Mouse (Mus musculus) forebrain, embryonic 13.5 days (tissue): ENCODE measurements around the gene Wdr34. TPM values are rescaled to one million over a fixed set of nuclear protein-coding genes. Genes with fewer than 3 reads are reported as not detected.
"Not testable (repeated sequence)": the region's sequence is repeated elsewhere in the genome, so short reads cannot be mapped to it uniquely, and the experiment has no call there.

Source experiments
- ATAC-seq: fragments of 200-750 bp; cut with Nextera tagmentation; 2 replicates; pipeline ENCODE4 v1.8.0; 2017
- H3K27ac ChIP-seq: fragments of 300-500 bp; sonication (generic); 2 replicates; pipeline ENCODE4 v1.5.1; 2015; ENCODE audit warnings: inconsistent platforms, mild to moderate bottlenecking, moderate library complexity
- H3K27me3 ChIP-seq: fragments of 300-500 bp; sonication (generic); 2 replicates; pipeline ENCODE4 v1.6.1; 2015; ENCODE audit warnings: mild to moderate bottlenecking, inconsistent platforms
- H3K36me3 ChIP-seq: fragments of 300-500 bp; sonication (generic); 2 replicates; pipeline ENCODE4 v1.6.1; 2015; ENCODE audit warnings: mild to moderate bottlenecking, inconsistent platforms; ENCODE audit not compliant: poor library complexity, severe bottlenecking
- H3K4me1 ChIP-seq: fragments of 300-500 bp; sonication (generic); 2 replicates; pipeline ENCODE4 v1.6.1; 2015; ENCODE audit warnings: inconsistent platforms
- H3K4me2 ChIP-seq: fragments of 300-500 bp; sonication (generic); 2 replicates; pipeline ENCODE4 v1.6.1; 2015; ENCODE audit warnings: inconsistent platforms, mild to moderate bottlenecking, moderate library complexity
- H3K4me3 ChIP-seq: fragments of 300-500 bp; sonication (generic); 2 replicates; pipeline ENCODE4 v1.5.1; 2015; ENCODE audit warnings: mild to moderate bottlenecking, inconsistent platforms
- H3K9ac ChIP-seq: fragments of 300-500 bp; sonication (generic); 2 replicates; pipeline ENCODE4 v1.6.1; 2015; ENCODE audit warnings: mild to moderate bottlenecking, inconsistent platforms
- H3K9me3 ChIP-seq: fragments of 300-500 bp; sonication (generic); replicated peaks from 2 replicates; pipeline ENCODE4 v1.6.1; 2016; ENCODE audit warnings: inconsistent platforms
- WGBS: fragments of 180-500 bp; shearing (Covaris S2); methylation state at CpG from one replicate; pipeline ENCODE4 v1.1.7; 2015; 5-methylcytosine and 5-hydroxymethylcytosine counted together
- polyA plus RNA-seq: library from polyadenylated mRNA; unstranded; fragments of >200 nt; fragmentation: Nextera tagmentation; extraction: Ambion mirVana; gene quantifications from 2 replicates; pipeline ENCODE4 v1.2.1, GENCODE M21; 2015

Wdr34 gene
- polyA plus RNA-seq, 1 experiment from 2014 or later = 50.8 TPM

DNA sequence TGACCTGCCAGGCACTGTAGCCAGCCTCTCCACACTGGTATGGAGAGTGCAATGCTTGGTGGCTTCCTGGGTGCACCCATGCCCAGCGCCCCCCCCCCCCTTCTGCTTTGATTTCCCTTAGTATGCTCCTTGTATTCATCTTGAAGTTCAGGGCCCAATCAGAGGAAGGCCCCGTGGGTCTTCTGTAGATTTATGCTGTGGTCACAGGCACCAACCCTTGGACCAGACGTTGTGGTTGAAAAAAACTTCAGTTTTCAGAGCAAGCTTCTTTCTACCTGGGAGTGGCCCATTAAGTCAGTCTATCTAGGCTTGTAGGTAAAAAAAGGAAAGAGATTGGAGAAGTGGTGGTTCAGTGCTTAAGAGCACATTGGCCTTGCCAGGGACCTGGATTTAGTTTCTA is 15.1 kb upstream of the Wdr34 start:
- peaks cover 5% of the 10 kb centered on the region for H3K36me3 ChIP-seq
- H3K27ac ChIP-seq = no peak overlapping the region
- peak overlapping the region; percentile 72 for H3K9ac ChIP-seq
- peak overlapping the region; percentile 88 for H3K4me2 ChIP-seq
- WGBS = 9% methylated on average over 3 of the region's 3 CpGs
- no peak for ATAC-seq
- no peaks in the 10 kb centered on the region for H3K27me3 ChIP-seq
- peaks cover 55% of the 10 kb centered on the region for H3K4me1 ChIP-seq
- H3K4me3 ChIP-seq = peak overlapping the region; percentile 59
- no peaks in the 10 kb centered on the region for H3K9me3 ChIP-seq

DNA sequence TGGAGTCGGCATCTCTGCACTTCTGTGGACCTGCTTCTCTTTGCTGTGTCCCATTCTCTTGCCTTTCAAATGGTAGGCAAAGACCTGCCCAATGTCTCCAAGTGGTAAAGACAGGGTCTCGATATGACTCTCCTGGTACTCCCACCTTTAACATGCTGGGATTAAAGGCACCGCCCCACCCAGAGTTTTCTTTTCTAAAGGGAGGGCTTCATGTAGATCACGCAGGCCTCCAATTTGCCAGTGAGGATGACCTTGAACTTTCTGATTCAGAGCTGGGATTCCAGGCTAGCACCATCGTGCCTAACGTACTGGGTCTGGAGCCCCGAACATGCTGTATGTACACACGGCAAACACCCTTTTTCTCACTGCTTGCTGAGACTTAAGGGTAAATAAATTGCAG is 14.6 kb upstream of the Wdr34 start:
- H3K9ac ChIP-seq = peak overlapping the region; percentile 72
- no peaks in the 10 kb centered on the region for H3K9me3 ChIP-seq
- no peaks in the 10 kb centered on the region for H3K36me3 ChIP-seq
- H3K4me1 ChIP-seq = peaks cover 50% of the 10 kb centered on the region
- H3K4me3 ChIP-seq = peak overlapping the region; percentile 59
- H3K4me2 ChIP-seq = peak overlapping the region; percentile 88
- H3K27me3 ChIP-seq = no peaks in the 10 kb centered on the region
- 5% methylated on average over 8 of the region's 8 CpGs for WGBS
- peak overlapping the region; percentile 82 for H3K27ac ChIP-seq
- ATAC-seq = no peak

DNA sequence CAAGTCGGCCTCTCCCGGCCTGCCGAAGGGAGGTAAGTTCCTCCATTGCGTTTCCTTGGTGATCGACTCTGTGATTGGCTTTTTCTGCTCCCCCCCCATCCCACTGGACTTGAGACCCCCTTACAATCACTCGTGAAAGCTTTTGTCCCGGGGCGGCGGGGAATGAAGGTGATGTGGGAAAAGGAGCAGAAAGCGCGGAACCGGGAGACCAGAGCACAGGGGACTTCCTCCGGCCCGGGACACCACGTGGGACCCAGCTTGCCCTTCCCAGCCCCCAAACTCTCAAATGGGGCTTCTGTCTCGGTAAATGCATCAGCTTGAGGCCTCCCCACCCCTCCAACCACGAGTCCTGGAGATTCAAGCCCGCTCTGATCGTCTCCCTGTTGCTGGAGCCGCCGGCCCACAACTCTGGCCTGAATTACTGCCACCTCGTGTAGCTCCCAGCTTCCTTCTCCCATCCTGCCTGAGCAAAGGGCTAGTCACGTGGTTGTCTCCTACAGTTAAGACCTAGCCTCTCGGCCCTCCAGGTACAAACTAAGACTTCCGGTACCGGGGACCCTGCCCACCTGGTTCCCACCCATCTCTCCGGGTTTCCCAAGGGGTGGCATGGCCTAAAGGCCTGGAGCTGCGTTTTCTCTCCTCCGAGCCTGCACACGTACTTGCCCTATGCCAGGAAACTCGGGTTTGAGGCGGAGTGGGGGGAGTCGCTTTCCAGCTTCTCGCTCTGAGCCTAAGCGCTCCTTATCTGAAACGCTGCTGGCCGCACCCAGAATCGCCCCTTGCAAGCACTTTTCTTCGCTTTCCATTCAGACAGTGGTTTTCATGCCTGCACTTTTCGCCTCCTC is 13.8 kb upstream of the Wdr34 start:
- H3K9me3 ChIP-seq = no peaks in the 10 kb centered on the region
- peak; percentile 6; the same call in 1 of the 2 replicates for ATAC-seq
- H3K27me3 ChIP-seq = no peaks in the 10 kb centered on the region
- under 1% methylated on average over 40 of the region's 40 CpGs for WGBS
- peak overlapping the region; percentile 72 for H3K9ac ChIP-seq
- peak overlapping the region; percentile 82 for H3K27ac ChIP-seq
- H3K4me1 ChIP-seq = peaks cover 44% of the 10 kb centered on the region
- H3K4me2 ChIP-seq = peak overlapping the region; percentile 88
- H3K36me3 ChIP-seq = no peaks in the 10 kb centered on the region
- H3K4me3 ChIP-seq = peak overlapping the region; percentile 59

DNA sequence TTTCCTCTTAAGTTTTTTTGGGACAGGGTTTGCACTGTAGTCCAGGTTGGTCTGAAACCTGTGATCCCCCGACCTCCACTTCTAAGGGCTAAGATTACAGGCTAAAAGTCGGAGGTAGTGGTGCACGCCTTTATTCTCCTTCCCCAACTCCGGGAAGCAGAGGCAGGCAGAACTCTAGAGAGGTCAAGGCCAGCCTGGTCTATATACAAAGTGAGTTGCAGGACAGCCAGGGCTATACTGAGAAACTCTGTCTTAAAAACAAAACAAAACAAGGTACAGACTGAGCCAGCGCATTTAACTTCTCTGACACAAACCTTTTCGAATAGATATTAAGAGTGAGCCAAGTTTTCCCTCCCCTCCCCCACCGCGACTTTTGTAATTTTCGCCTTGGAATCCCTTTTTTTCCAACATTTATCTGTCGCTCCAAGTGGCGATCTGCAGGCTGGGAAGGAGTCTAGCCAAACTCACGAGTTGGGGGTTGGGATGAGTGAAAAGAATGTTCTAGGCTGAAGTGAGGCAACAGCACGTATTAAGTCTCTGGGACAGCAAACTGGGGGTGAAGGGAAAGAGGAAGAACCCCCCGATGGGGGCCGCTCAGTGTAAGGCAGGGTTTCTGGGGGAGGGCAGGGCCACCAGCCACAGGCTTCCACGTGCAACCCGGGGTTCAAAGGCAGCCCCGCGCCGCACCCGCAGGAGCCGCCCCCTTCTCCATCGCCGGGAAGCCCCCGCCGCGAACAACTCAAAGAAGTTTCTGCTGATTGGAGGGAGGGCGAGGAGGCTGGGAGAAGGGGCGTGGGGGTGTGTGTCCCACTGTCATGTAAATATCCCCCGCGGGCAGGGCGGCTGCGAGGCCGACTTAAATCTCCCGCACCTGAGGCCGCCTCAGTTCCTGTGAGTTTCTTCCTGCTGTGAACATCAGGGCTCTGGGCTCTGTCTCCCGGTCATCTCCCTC is 12.8 kb upstream of the Wdr34 start:
- H3K27ac ChIP-seq = peak overlapping the region; percentile 82
- ATAC-seq = no peak
- peak overlapping the region; percentile 59 for H3K4me3 ChIP-seq
- no peaks in the 10 kb centered on the region for H3K36me3 ChIP-seq
- no peaks in the 10 kb centered on the region for H3K27me3 ChIP-seq
- H3K9ac ChIP-seq = peak overlapping the region; percentile 72
- no peaks in the 10 kb centered on the region for H3K9me3 ChIP-seq
- peak overlapping the region; percentile 88 for H3K4me2 ChIP-seq
- peaks cover 44% of the 10 kb centered on the region for H3K4me1 ChIP-seq
- WGBS = 7% methylated on average over 37 of the region's 37 CpGs

DNA sequence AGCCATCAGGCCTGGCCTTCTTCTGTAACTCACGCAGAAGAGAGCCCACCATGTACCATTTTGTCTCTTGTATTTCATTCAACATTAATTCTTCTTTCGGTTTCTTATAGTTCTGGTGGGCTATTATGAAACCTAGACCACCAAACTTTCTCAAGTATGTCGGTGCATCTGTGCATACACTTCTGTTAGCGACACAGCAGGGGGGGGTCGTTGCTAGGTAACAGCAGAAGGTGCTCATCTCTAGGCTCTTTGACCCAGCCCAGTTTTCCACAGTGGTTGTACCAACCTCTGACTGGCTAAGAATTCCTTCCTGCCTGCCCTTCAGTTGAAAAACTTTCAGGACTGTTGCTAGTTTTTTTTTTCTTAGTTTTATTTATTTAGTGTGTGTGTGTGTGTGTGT is 9.7 kb upstream of the Wdr34 start:
- H3K36me3 ChIP-seq = no peaks in the 10 kb centered on the region
- peaks cover 22% of the 10 kb centered on the region for H3K4me1 ChIP-seq
- 33% methylated on average over 5 of the region's 5 CpGs for WGBS
- peaks cover 5% of the 10 kb centered on the region; the same call in 1 of the 2 replicates for H3K27me3 ChIP-seq
- no peaks in the 10 kb centered on the region for H3K9me3 ChIP-seq
- no peak overlapping the region for H3K9ac ChIP-seq
- no peak overlapping the region for H3K4me3 ChIP-seq
- H3K27ac ChIP-seq = no peak overlapping the region
- no peak overlapping the region for H3K4me2 ChIP-seq
- no peak for ATAC-seq

DNA sequence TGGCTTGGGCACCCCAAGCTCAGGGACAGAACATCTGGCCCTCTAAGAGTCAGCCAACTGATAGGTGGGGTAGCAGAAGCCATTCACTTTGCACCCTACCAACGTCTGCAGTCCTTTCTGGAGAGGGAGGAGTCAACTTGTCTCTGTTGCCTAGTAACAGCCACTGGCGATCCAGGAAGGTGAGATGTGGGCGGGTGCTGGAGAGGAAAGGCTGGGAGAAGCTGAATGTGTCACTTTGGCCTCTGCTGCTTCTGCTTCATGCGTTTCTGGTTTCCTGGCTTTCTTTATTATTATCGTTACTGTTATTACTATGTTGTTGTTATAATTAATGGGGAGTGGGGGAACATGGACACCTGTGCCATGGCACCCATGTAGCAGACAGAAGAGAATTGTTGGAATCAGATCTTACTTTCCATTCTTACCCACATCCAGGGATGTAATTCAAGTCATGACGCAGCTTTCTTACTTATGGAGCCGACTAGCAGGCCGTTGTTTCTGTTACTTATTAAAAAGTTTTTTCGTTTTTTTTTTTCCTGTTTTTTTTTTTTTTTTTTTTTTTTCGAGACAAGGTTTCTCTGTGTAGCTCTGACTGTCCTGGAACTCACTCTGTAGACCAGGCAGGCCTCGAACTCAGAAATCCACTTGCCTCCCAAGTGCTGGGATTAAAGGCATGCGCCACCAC is 8.7 kb upstream of the Wdr34 start, which contains the start of gene Set:
TSS of gene Set (plus strand) at position 156 of the 682 bp plus-strand sequence.
- Histone ChIP-seq H3K4me3 (no peak within 1 kb of the TSS), H3K4me2 (no peak within 1 kb of the TSS), H3K9me3 (no peaks in the 10 kb centered on the region), H3K4me1 (peaks cover 11% of the 10 kb centered on the region), H3K9ac (no peak within 1 kb of the TSS), H3K27ac (no peak within 1 kb of the TSS), H3K27me3 (peaks cover 5% of the 10 kb centered on the region; the same call in 1 of the 2 replicates), H3K36me3 (no peaks in the 10 kb centered on the region)
- no peak for ATAC-seq
- WGBS = 48% methylated on average over 12 of the region's 12 CpGs

DNA sequence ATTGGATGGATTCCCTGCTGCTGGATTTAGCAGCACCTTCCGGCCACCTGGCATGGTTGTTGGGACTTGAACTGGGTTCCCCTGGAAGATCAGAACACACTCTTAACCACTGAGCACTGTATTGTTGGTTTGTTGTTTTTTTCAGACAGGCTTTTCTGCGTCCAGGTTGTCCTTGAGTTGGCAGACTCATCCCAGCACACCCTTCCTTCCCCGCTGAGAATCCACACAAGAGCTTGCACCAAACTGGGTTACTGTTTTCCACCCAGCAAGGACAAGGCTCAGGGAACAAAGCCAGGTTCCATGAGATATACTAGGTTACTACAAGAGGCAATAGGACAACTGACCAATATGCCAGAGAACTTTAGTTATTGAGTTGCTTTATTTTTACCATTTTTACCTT is 8.1 kb upstream of the Wdr34 start:
- no peak for ATAC-seq

DNA sequence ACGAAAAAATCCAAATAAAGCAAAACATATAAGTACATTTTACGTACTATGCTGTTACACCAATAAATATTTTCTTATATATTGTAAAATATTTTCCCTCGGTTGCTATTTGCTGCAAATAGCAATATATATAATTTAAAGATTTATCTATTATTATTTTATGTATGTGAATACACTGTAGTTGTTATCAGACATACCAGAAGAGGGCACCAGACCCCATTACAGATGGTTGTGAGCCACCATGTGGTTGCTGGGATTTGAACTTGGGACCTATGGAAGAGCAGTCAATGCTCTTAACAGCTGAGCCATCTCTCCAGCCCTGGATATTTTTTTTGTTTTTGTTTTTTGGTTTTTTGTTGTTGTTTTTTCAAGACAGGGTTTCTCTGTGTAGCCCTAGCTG is 6.6 kb upstream of the Wdr34 start:
- not testable (repeated sequence) for H3K9ac ChIP-seq, H3K9me3 ChIP-seq, H3K4me3 ChIP-seq, H3K4me2 ChIP-seq, H3K36me3 ChIP-seq, H3K4me1 ChIP-seq, H3K27me3 ChIP-seq, ATAC-seq, H3K27ac ChIP-seq
- WGBS = 93% methylated on average over 3 of the region's 3 CpGs

More for the DNA sequence above, 8.1 kb upstream of the Wdr34 start:
- no peak overlapping the region for H3K4me2 ChIP-seq
- H3K4me1 ChIP-seq = peaks cover 9% of the 10 kb centered on the region
- WGBS = 82% methylated on average over 3 of the region's 3 CpGs
- H3K27me3 ChIP-seq = peaks cover 5% of the 10 kb centered on the region; the same call in 1 of the 2 replicates
- H3K9ac ChIP-seq = no peak overlapping the region
- H3K27ac ChIP-seq = no peak overlapping the region
- H3K36me3 ChIP-seq = no peaks in the 10 kb centered on the region
- no peak overlapping the region for H3K4me3 ChIP-seq
- H3K9me3 ChIP-seq = no peaks in the 10 kb centered on the region

DNA sequence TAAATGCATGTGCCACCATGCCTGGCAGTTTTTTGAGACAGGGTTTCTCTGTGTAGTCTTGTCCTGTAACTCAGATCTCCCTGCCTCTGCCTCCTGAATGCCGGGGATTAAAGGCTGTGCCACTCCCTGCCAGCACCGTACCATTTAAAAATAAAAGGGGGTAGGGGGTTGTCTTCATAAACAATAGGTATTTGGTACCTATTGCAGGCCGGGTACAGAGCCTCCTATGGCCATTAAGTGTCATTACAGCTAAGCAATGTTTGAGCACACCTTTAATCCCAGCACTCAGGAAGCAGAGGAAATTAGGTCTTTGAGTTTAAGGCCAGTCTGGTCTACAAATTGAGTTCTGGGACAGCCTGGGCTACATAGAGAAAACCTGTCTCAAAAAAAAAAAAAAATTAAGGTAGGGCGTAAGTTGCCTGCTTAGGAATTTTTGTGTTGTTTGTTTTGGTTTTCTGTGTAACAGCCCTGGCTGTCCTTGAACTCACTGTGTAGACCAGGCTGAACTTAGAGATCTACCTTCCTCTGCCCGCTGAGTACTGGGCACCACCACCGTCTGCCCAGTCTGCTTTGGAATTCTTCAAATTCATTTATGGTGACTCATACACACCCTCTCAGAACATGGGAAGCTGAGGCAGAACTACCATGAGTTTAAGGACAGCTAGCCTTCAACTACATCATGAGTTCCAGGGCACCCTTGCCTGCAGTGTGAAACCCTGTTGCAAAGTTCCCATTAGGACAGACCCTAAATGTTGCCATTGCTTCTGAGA is 3.5 kb upstream of the Wdr34 start:
- H3K4me2 ChIP-seq = no peak overlapping the region
- H3K27ac ChIP-seq = no peak overlapping the region
- ATAC-seq = no peak
- H3K36me3 ChIP-seq = no peaks in the 10 kb centered on the region
- no peaks in the 10 kb centered on the region for H3K9me3 ChIP-seq
- peaks cover 7% of the 10 kb centered on the region; the same call in 1 of the 2 replicates for H3K4me1 ChIP-seq
- 44% methylated on average over 6 of the region's 6 CpGs for WGBS
- H3K27me3 ChIP-seq = peaks cover 10% of the 10 kb centered on the region
- H3K4me3 ChIP-seq = no peak overlapping the region
- H3K9ac ChIP-seq = no peak overlapping the region

DNA sequence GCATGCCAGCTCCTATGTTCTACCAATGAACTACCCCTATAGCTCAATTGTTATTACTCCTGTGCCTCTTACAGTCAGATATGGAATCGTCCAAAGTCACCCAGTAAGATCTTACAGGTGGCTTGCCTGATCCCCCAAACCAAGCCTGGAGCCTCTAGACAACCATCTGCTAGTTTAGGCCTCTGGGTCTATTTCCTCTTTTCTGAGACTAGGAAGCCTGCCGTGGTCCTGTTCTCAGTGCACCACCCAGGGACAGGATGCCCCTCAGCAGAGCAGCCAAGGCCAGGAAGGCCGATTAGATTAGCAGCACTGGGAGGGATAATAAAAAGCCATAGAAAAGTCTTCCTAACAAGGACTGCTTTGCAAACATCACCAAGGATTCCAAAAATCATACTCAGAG is 1.1 kb upstream of the Wdr34 start:
- no peaks in the 10 kb centered on the region for H3K9me3 ChIP-seq
- 90% methylated on average over 3 of the region's 3 CpGs for WGBS
- H3K36me3 ChIP-seq = 0 out of 2 replicates have a peak, but pooled peaks cover 11% of the 10 kb centered on the region
- peaks cover 7% of the 10 kb centered on the region; the same call in 1 of the 2 replicates for H3K4me1 ChIP-seq
- peaks cover 10% of the 10 kb centered on the region for H3K27me3 ChIP-seq
- no peak overlapping the region for H3K4me2 ChIP-seq
- H3K4me3 ChIP-seq = no peak overlapping the region
- no peak overlapping the region for H3K9ac ChIP-seq
- no peak overlapping the region for H3K27ac ChIP-seq
- ATAC-seq = no peak

DNA sequence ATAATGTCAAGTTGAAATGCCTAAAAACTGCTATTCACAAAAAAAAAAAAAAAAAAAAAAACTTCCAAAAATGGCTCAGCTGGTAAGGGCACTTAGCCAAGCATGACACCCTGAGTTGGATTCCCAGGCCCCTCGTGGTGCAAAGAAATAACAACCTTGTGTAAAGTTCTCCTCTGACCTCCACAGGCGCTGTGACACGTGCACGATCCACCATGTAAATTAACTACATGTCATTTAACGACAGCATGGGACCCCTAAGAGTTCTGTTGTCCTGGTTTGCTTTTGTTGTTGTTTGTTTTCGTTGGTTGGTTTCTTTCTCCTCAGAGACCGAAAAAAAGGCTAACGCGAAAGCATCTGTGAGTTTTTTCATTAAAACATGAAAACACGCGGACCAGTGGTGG is 580 bp downstream of the Wdr34 start:
- Histone ChIP-seq H3K4me3 (peak overlapping the region; percentile 69), H3K4me1 (peaks cover 7% of the 10 kb centered on the region; the same call in 1 of the 2 replicates), H3K27ac (peak overlapping the region; percentile 89), H3K9me3 (no peaks in the 10 kb centered on the region), H3K36me3 (0 out of 2 replicates have a peak, but pooled peaks cover 11% of the 10 kb centered on the region), H3K9ac (peak overlapping the region; percentile 75), H3K27me3 (peaks cover 5% of the 10 kb centered on the region; the same call in 1 of the 2 replicates), H3K4me2 (peak overlapping the region; percentile 69)
- 51% methylated on average over 11 of the region's 11 CpGs for WGBS
- no peak for ATAC-seq
